Mouse (Mus musculus): ENCODE data around the gene Esrrg. TPM values are rescaled to one million over a fixed set of nuclear protein-coding genes. Genes with fewer than 3 reads are reported as not detected.

Gene Esrrg
- polyA plus RNA-seq, 1 experiment from 2014 or later = 27.1 TPM

DNA sequence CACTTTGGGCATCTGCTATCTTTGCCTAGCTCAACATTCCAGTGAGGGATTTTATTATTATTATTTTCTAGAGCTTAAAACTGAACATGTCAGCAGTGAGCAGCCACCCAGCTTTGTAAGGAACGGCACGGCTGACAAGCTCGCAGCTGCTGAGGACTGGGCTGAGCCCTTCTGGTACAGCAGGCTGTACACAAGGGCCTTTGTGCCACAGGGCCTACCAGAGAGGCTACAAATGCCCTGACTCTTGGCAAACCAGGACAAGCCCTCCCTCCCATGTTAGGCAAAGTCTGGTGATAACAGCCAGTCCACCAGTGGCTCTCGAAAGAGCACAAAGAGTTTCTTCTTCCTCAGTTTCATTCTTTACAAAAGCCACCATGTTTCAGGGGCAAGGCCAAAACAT, 75.9 kb downstream of the Esrrg start:
- Histone ChIP-seq H3K27me3 (no peaks in the 10 kb centered on the region), H3K27ac (no peak overlapping the region), H3K4me2 (no peak overlapping the region), H3K4me3 (replicated peaks) (no peak overlapping the region), H3K9me3 (replicated peaks) (no peaks in the 10 kb centered on the region), H3K9ac (no peak overlapping the region), H3K4me1 (no peaks in the 10 kb centered on the region), H3K36me3 (no peaks in the 10 kb centered on the region)
- ATAC-seq (replicated peaks; ENCODE audit: low FRiP score) = no peak
- 85% methylated on average over 4 of the region's 4 CpGs for WGBS

- no peak overlapping the region for H3K4me2 ChIP-seq
- ATAC-seq (replicated peaks; ENCODE audit: low FRiP score) = no peak
- H3K27ac ChIP-seq = no peak overlapping the region
- no peak overlapping the region for H3K9ac ChIP-seq
- no peak overlapping the region for H3K4me3 ChIP-seq (replicated peaks)
- no peaks in the 10 kb centered on the region for H3K36me3 ChIP-seq
- H3K27me3 ChIP-seq = no peaks in the 10 kb centered on the region
- no peaks in the 10 kb centered on the region for H3K9me3 ChIP-seq (replicated peaks)
- no peaks in the 10 kb centered on the region for H3K4me1 ChIP-seq
- 84% methylated on average over 11 of the region's 11 CpGs for WGBS
Measured at GRCm38 (mm10) chr1:187691846-187692525, 83.4 kb downstream of the Esrrg start.

GRCm38 (mm10) chr1:187694865-187695264, 86.3 kb downstream of the Esrrg start:
- no peak overlapping the region for H3K4me2 ChIP-seq
- no peaks in the 10 kb centered on the region for H3K4me1 ChIP-seq
- H3K4me3 ChIP-seq (replicated peaks) = no peak overlapping the region
- H3K36me3 ChIP-seq = no peaks in the 10 kb centered on the region
- ATAC-seq (replicated peaks; ENCODE audit: low FRiP score) = no peak
- H3K9ac ChIP-seq = no peak overlapping the region
- no peak overlapping the region for H3K27ac ChIP-seq
- no peaks in the 10 kb centered on the region for H3K27me3 ChIP-seq
- H3K9me3 ChIP-seq (replicated peaks) = no peaks in the 10 kb centered on the region
- 65% methylated on average over 4 of the region's 4 CpGs for WGBS

DNA sequence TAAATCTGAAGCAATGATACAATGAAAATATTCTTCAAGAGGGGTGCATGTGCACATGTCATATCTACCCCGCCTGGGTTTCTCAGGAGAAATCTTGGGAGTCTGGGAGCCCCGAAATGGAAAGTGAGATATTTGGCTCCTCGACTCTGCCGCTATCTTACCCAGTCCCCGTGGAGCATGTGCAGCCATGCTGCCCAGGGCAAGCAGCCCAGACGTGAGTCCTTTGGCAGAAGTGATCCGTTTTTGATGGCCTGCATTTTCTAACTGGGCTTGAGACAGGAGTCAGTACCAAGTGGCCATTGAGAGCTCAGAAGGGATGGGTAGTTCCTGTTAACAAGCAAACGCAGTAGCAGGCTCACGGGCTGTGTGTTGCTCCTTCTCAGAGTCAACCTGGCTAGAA, 89.6 kb downstream of the Esrrg start:
- H3K36me3 ChIP-seq = no peaks in the 10 kb centered on the region
- WGBS = 91% methylated on average over 9 of the region's 9 CpGs
- H3K9ac ChIP-seq = no peak overlapping the region
- H3K27ac ChIP-seq = no peak overlapping the region
- no peak overlapping the region for H3K4me2 ChIP-seq
- H3K4me3 ChIP-seq (replicated peaks) = no peak overlapping the region
- H3K27me3 ChIP-seq = no peaks in the 10 kb centered on the region
- ATAC-seq (replicated peaks; ENCODE audit: low FRiP score) = no peak
- H3K9me3 ChIP-seq (replicated peaks) = no peaks in the 10 kb centered on the region
- H3K4me1 ChIP-seq = no peaks in the 10 kb centered on the region

- H3K9ac ChIP-seq = no peak overlapping the region
- WGBS = 70% methylated on average over 2 of the region's 2 CpGs
- no peaks in the 10 kb centered on the region for H3K27me3 ChIP-seq
- no peaks in the 10 kb centered on the region for H3K9me3 ChIP-seq (replicated peaks)
- no peak overlapping the region for H3K4me3 ChIP-seq (replicated peaks)
- H3K4me2 ChIP-seq = no peak overlapping the region
- no peaks in the 10 kb centered on the region for H3K36me3 ChIP-seq
- no peaks in the 10 kb centered on the region for H3K4me1 ChIP-seq
- ATAC-seq (replicated peaks; ENCODE audit: low FRiP score) = no peak
- H3K27ac ChIP-seq = no peak overlapping the region
Measured at GRCm38 (mm10) chr1:187700963-187701362, 92.4 kb downstream of the Esrrg start.

DNA sequence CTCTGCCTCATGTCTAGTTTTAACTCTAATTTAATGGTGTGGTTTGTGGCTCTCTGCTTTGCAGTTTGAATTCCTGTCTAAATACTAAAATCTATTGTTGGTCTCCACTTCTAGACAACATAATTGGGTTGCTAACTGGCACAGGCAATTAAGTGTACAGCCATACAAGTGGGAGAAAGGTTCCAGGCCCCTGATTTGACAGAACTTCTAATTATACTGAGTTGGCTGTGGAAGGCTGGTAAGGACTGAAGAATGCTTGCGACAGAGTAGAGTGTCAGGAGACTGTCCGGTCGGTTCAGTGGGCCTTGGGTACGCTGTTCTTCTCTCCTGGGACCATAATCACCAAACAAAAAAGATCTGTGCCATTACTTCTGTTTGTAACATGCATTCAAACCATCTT, 96.3 kb downstream of the Esrrg start:
- Histone ChIP-seq H3K9me3 (replicated peaks) (no peaks in the 10 kb centered on the region), H3K4me1 (no peaks in the 10 kb centered on the region), H3K36me3 (no peaks in the 10 kb centered on the region), H3K27ac (no peak overlapping the region), H3K4me2 (no peak overlapping the region), H3K4me3 (replicated peaks) (no peak overlapping the region), H3K27me3 (no peaks in the 10 kb centered on the region), H3K9ac (no peak overlapping the region)
- ATAC-seq (replicated peaks; ENCODE audit: low FRiP score) = no peak
- WGBS = 85% methylated on average over 4 of the region's 4 CpGs

DNA sequence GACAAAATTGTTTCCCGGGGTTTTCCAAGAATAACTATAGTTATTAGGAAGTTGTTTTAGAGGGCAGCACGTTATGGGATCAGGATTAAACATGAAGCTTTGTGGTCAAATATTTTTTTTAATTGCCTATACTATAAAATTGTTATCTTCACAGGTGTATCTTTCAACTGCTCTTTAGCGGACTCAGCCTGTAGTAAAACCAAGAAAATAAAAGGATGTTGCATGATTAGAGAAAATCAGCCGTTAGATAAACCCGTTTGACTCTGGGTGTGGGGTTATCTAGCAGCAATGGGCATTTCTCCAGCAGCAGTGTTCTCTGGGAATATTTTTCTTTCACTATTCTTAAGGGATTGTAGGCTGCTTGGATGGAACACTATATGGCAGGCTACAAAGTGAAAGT, 96.8 kb downstream of the Esrrg start:
- Histone ChIP-seq H3K4me3 (replicated peaks) (no peak overlapping the region), H3K9ac (no peak overlapping the region), H3K27ac (no peak overlapping the region), H3K9me3 (replicated peaks) (no peaks in the 10 kb centered on the region), H3K4me2 (no peak overlapping the region), H3K27me3 (no peaks in the 10 kb centered on the region), H3K36me3 (no peaks in the 10 kb centered on the region), H3K4me1 (no peaks in the 10 kb centered on the region)
- ATAC-seq (replicated peaks; ENCODE audit: low FRiP score) = no peak
- 84% methylated on average over 5 of the region's 5 CpGs for WGBS

GRCm38 (mm10) chr1:187706046-187706445, 97.5 kb downstream of the Esrrg start:
- H3K27me3 ChIP-seq = no peaks in the 10 kb centered on the region
- no peak overlapping the region for H3K27ac ChIP-seq
- no peak overlapping the region for H3K4me3 ChIP-seq (replicated peaks)
- no peaks in the 10 kb centered on the region for H3K4me1 ChIP-seq
- ATAC-seq (replicated peaks; ENCODE audit: low FRiP score) = no peak
- no peaks in the 10 kb centered on the region for H3K9me3 ChIP-seq (replicated peaks)
- H3K9ac ChIP-seq = no peak overlapping the region
- H3K4me2 ChIP-seq = no peak overlapping the region
- WGBS = 55% methylated on average over 6 of the region's 6 CpGs
- H3K36me3 ChIP-seq = no peaks in the 10 kb centered on the region

- ATAC-seq (replicated peaks; ENCODE audit: low FRiP score) = no peak
- no peak overlapping the region for H3K4me3 ChIP-seq (replicated peaks)
Measured at GRCm38 (mm10) chr1:187707176-187707575, 98.6 kb downstream of the Esrrg start.

DNA sequence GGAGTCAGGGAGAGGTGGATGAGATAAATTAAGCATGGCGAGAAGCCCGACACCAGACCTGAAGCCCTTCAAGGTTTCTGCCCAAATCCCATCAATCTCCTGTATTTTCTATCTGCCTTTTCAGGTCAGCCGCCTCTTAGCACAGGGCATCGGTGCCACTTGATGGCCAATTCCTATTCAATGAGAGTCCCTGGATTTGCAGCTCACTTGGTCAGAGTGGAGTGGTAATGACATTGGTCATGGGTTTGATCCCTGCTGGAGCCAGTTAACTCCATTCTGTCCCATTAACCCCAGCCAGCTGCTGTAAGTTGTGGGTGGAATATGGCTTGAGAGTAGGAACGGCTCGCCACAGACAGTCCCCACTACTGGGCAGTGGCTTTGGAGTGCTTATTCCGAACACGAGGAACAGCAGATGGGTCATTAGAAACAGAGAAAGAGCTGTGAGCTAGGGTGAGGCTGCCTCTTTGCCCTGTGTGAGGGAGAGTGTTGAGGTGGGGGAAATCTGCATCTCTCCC, 101.9 kb downstream of the Esrrg start:
- WGBS = 80% methylated on average over 8 of the region's 8 CpGs
- Histone ChIP-seq H3K9me3 (replicated peaks) (no peaks in the 10 kb centered on the region), H3K4me1 (no peaks in the 10 kb centered on the region), H3K36me3 (no peaks in the 10 kb centered on the region), H3K4me2 (no peak overlapping the region), H3K27me3 (no peaks in the 10 kb centered on the region), H3K4me3 (replicated peaks) (no peak overlapping the region), H3K9ac (no peak overlapping the region), H3K27ac (no peak overlapping the region)
- ATAC-seq (replicated peaks; ENCODE audit: low FRiP score) = no peak

More at GRCm38 (mm10) chr1:187707176-187707575, 98.6 kb downstream of the Esrrg start:
- no peaks in the 10 kb centered on the region for H3K4me1 ChIP-seq
- H3K4me2 ChIP-seq = no peak overlapping the region
- H3K27ac ChIP-seq = no peak overlapping the region
- H3K9ac ChIP-seq = no peak overlapping the region
- no peaks in the 10 kb centered on the region for H3K36me3 ChIP-seq
- H3K27me3 ChIP-seq = no peaks in the 10 kb centered on the region
- H3K9me3 ChIP-seq (replicated peaks) = no peaks in the 10 kb centered on the region

DNA sequence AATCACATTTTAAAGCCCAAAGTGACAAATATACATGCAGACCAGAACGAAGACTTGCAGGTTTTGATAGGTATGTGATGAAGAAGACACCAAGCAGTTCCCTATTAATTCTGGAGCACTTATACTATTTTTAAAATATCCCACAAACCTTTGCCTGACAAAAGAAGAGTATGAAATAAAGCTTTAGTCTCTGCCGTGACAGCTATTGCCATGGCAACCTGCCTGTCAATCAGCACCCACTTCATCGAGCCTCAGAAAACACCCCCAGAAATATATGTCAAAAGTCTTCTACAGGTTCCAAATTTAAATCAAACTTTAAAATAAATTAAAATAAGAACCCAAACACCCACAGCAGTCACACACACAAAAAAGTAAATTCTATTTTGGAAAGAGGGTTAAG, 112.4 kb downstream of the Esrrg start:
- Histone ChIP-seq H3K9ac (no peak overlapping the region), H3K27ac (no peak overlapping the region), H3K4me2 (no peak overlapping the region), H3K9me3 (replicated peaks) (no peaks in the 10 kb centered on the region), H3K4me3 (replicated peaks) (no peak overlapping the region), H3K27me3 (no peaks in the 10 kb centered on the region), H3K4me1 (no peaks in the 10 kb centered on the region), H3K36me3 (no peaks in the 10 kb centered on the region)
- ATAC-seq (replicated peaks; ENCODE audit: low FRiP score) = no peak
- WGBS = 90% methylated on average over 3 of the region's 3 CpGs

- 64% methylated on average over 9 of the region's 9 CpGs for WGBS
- Histone ChIP-seq H3K4me2 (no peak overlapping the region), H3K27me3 (no peaks in the 10 kb centered on the region), H3K36me3 (no peaks in the 10 kb centered on the region), H3K4me1 (no peaks in the 10 kb centered on the region), H3K4me3 (replicated peaks) (no peak overlapping the region), H3K9me3 (replicated peaks) (no peaks in the 10 kb centered on the region), H3K9ac (no peak overlapping the region), H3K27ac (no peak overlapping the region)
- ATAC-seq (replicated peaks; ENCODE audit: low FRiP score) = no peak
Measured at GRCm38 (mm10) chr1:187722016-187722415, 113.4 kb downstream of the Esrrg start.

- H3K27me3 ChIP-seq = no peaks in the 10 kb centered on the region
- 24% methylated on average over 1 of the region's 1 CpGs for WGBS
- no peak overlapping the region for H3K4me3 ChIP-seq (replicated peaks)
- H3K27ac ChIP-seq = no peak overlapping the region
- no peak for ATAC-seq (replicated peaks; ENCODE audit: low FRiP score)
- no peaks in the 10 kb centered on the region for H3K9me3 ChIP-seq (replicated peaks)
- no peaks in the 10 kb centered on the region for H3K36me3 ChIP-seq
- no peak overlapping the region for H3K4me2 ChIP-seq
- H3K9ac ChIP-seq = no peak overlapping the region
- no peaks in the 10 kb centered on the region for H3K4me1 ChIP-seq
Measured at GRCm38 (mm10) chr1:187724651-187725050, 116.1 kb downstream of the Esrrg start.
